Mouse (Mus musculus) heart, adult 2 months (tissue): ENCODE measurements at regions not wholly inside any gene's neighbourhood (a gene's known extent, or its start where the extent isn't known, plus 50 kb on each side); places are given as distances from the start of the nearest gene placed in this dataset.

Experiments used
- CTCF ChIP-seq: fragments of 200-600 bp; IDR thresholded peaks from 2 replicates; pipeline ENCODE4 v1.8.1; 2022; ENCODE audit warnings: antibody characterized with exemption, mild to moderate bottlenecking, moderate library complexity
- POLR2A ChIP-seq: fragments of 200-500 bp; IDR thresholded peaks from 2 replicates; pipeline ENCODE4 v1.6.1; 2011; ENCODE audit warnings: mild to moderate bottlenecking, low read depth, low read length, control low read depth; ENCODE audit not compliant: insufficient read depth

- TF ChIP-seq CTCF (no peak), POLR2A (no peak)
Observed at GRCm38 (mm10) chr8:87415051-87415630, 57.3 kb downstream of the Cbln1 start.
